Mouse (Mus musculus): ENCODE data around the gene Kcnn1.

GRCm38 (mm10) chr8:70827010-70827409, 36.0 kb downstream of the Kcnn1 start:
- TF ChIP-seq POLR2AphosphoS2 (IDR thresholded peaks at IDR 0.05; ENCODE audit: insufficient read length, low read depth) (no peak), POLR2A (IDR thresholded peaks at IDR 0.05; ENCODE audit: insufficient read length, low read depth) (no peak), USF1 (IDR thresholded peaks at IDR 0.05; ENCODE audit: low read depth) (no peak), MAX (IDR thresholded peaks at IDR 0.05; ENCODE audit: low read depth) (no peak), TCF12 (IDR thresholded peaks at IDR 0.05; ENCODE audit: insufficient read depth, poor library complexity, severe bottlenecking) (no peak), MYOG (IDR thresholded peaks at IDR 0.05; ENCODE audit: control insufficient read depth in 1 of 3, insufficient read depth in 1 of 3, insufficient read length in 2 of 3, low read depth in 2 of 3) (no peak)
